Mouse (Mus musculus) kidney, adult 9 months (tissue): ENCODE results near the gene Hmgn2.

ENCODE experiments used
- DNase-seq: peaks from one replicate; pipeline ENCODE4 v3.0.0; 2022

The Hmgn2 gene

DNA sequence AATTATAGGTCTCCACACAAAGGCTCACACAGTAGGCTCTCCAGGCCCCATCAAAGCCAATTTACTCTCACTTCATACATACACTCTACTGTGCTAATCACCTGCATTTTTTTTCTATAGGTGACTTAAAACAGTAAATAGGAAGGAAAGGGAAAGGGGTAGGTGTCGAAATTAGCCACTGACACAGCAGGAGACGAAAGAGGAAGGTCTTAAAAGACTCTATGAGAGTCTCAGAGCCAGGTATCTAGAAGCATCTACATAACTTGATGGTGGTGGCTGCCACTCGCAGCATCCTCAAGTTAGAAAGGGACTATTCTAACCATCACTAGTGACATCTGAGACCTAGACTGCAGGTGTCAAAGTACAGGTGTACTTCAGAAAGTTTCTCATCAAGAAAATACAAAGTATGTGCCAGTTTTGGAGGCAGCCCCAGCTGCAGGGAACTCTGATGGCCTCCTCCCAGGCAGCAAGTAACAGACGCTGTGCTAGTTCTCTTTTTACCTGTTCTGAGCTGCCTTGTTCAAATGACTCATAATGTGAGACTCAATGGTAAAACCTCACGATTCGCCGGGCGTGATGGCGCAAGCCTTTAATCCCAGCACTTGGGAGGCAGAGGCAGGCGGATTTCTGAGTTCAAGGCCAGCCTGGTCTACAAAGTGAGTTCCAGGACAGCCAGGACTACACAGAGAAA lies 9.7 kb upstream of the Hmgn2 start:
- DNase-seq: no peak

DNA sequence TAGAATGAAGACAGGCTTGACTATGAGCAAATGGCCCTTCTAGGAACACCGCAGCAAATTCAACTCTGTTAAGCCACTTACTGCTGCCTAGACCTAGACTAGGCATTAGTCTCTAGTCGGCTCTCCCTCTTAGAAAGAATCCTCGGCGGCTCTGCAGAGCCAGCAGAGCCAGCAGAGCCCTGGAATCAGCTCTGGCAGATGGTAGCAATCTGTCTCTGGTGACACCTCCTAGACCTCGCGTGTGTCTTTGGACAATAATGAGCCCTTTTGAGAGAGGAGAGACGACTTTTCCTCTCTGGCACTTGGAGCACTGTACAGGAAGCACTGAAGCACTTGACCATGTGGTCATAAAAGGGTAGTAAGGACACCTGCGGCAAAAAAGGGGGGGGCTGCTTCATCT lies 3.3 kb upstream of the Hmgn2 start:
- no peak for DNase-seq

DNA sequence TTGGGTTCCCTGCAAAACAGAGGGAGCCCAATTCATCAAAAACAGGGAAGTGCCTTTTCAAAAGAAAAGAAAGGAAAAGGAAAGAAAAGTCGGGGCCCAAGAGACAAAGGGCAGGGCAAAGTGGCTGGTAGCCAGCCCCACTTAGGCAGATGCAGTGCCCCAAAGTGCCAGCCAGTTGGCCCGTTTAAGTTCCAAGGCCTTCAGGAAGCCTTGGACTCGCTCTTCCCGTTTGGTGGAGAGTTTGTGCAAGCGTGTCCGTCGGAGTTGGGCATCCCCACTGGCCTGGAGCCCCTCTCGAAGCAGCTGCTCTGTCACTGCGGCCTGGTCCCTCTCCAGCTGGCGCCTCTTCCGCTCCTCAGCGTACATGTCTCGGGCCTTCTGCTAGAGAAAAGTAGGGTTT lies 2.4 kb upstream of the Hmgn2 start:
- no peak for DNase-seq

DNA sequence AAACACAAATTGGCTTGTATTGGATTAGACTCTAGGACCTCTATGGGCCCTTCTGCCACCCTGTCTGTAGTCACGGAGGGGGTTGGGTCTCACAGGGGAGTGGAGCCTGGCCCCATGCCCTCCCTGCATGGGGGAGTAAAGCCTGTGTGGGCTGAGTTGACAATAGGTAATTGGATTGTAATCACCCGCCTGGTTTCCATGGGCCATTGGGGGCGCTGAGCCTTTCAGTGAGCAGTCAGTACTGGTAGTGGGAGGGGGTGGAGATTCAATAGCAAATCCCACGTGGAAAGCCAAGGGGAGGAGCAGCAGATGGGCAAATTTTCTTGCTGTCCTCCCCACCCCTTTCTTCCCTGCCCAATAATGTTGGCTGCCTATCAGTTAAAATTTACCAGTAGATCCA lies 1.7 kb upstream of the Hmgn2 start:
- no peak for DNase-seq

DNA sequence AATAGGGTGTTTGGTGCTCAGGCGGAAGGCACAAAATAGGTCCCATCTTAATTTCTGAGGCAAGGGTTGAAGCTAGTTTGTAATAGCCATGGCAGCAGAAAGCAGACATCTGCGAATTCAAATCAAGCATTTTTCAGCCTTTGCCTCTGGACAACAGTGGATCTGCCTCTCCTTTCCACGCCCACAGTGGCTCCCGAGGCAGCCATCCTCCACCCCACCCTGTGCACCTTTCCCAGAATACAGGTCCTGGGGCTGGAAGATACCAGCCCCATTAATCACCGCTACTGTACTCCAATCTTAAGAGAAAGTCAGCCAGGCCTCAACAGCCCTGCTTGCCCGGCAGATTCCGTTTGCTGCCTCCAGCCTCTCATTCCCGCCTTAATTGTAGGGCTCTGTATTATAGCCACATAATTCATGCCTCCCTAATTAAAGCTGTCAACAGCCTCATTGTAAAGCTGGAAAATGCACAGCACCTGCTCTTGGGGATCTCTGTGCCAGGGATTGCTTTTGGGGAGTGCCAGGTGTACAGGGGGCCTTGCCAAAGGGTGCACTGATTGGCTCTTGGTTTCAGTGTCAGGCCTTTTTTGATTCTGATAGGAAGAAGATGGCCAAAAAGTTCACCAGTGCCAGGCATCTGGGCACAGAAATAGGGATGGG lies 792 bp upstream of the Hmgn2 start:
- no peak for DNase-seq

- peak; percentile 94 for DNase-seq
Measured at GRCm38 (mm10) chr4:133967866-133968149, 642 bp downstream of the Hmgn2 start.

DNA sequence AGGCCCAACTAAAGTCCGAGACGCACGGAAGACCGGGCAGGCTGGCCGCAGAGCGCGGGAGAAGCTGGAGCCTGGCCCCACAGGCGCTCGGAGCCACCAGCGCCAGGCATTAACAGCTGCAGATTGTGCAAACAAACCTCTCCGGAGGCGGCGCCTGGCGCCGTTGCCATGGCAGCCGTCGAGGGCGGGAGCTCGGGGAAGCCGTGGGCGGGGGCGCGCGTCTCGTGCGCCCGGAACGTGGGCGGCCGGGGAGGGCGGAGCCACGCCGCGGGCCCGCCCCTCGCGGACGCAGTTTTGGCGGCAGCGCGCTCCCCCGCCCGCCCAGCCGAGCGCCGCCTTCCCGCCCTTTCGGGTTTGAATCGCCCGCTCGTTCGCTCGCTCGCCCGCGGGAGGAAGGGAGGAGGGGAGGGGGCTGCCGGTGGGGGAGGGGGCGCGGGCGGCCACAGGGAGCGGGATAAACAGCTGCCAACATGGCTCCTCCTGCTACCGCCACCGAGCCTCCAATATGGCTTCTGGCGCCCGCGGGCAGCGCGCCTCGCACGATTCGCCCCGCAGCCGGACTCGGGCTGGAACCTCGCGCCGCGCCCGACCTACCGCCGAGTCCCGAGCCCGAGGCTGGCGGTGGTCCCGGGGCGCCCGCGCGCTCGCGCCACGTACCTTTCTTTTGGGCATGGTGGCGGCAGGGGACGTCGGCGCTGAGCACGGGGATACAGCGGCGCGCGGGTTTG lies 1.1 kb downstream of the Hmgn2 start:
- peak; percentile 98 for DNase-seq

DNA sequence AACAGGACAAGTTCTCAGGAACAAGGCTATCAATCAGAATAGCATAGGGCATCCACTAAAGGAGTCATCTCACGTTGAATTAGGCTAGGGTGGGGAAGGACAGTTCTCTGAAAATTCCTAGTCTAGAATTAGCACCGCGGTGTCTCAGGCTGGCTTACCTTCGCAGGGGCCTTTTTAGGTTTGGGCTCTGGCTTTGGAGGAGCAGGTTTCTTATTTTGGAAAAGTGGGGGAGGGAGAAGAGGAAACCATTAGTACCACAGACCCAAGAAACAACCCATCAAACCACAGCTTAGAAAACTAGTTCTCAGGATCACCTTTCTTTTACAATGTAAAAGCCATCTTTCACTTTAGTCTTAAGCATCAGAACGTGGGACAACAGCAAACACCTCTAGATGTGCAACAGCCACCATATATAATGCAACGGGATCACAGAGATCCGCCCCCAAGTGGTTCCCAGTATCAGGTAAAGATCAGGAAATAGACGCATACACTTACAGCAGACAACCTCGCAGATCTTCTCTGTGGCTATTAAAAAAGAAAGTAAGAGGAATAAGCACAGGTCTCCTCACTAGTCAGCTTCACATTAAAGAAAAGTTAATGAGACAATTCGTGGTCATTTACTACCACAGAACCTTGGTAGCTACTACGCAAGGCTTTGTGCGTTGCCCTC lies 2.0 kb downstream of the Hmgn2 start:
- DNase-seq: no peak

DNA sequence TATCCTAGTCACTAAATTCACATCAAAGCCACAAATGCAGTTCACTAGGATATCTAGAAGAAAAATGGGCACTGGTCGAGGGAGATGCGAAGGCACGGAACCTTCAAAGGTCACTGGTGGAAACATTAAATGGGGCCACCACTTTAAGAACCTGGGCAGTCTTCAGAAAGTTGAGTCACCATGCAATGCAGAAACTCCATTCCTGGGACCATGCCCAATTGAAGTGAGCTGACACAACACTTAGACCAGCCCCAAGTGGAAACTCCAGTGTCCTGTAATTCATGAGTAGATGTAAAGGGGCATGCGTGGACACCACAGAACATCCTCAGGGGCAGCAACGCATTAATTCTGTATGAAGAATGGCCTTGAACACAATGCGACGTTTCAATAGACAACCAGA lies 5.9 kb downstream of the Hmgn2 start:
- DNase-seq: no peak

GRCm38 (mm10) chr4:133958884-133959283 lies 9.6 kb downstream of the Hmgn2 start:
- no peak for DNase-seq

GRCm38 (mm10) chr4:133956358-133956757 lies 12.1 kb downstream of the Hmgn2 start:
- DNase-seq: no peak

DNA sequence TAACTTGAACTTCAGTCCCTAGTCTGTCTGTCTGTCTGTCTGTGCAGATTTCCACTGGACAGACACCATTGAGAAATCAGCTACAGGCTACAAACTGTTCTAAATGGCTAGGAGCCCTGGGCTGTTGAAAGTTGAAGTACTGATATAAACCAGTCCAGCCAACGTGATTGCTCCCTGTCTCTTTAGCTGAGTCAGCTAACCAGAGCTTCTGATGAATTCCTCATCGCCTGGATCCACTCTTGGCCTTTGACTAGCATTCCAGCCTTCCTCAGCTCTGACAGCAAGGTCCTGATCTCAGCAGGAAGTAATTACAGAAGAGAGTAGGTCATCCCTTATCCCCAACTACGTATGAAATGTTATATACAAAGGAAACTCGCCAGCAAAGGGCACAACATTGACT lies 21.7 kb downstream of the Hmgn2 start:
- DNase-seq: peak; percentile 28

- no peak for DNase-seq
Measured at GRCm38 (mm10) chr4:133943791-133944190, 24.7 kb downstream of the Hmgn2 start.

GRCm38 (mm10) chr4:133942679-133943078 lies 25.8 kb downstream of the Hmgn2 start:
- DNase-seq: no peak

GRCm38 (mm10) chr4:133941576-133941975 lies 26.9 kb downstream of the Hmgn2 start:
- no peak for DNase-seq

GRCm38 (mm10) chr4:133940386-133941260 lies 27.8 kb downstream of the Hmgn2 start:
- DNase-seq: no peak

DNA sequence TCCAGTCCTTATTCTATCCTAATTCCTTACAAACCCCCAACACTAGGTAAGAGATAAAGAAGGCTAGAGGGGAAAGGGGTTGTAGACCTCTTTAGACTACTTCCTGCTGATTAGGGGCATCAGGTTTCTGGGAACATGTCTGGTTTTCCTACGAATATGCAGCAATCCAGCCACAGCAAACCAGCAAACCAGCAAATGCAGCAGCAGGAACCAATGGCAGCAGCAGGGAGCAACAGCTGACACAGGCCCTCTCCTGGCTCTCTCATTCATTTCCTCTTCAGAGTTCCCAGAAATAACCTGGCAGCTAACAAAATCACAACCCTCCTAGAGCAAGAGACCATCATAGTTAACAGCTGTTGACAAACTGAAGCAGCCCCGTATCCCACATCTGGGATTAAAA lies 30.4 kb downstream of the Hmgn2 start:
- DNase-seq: no peak

DNA sequence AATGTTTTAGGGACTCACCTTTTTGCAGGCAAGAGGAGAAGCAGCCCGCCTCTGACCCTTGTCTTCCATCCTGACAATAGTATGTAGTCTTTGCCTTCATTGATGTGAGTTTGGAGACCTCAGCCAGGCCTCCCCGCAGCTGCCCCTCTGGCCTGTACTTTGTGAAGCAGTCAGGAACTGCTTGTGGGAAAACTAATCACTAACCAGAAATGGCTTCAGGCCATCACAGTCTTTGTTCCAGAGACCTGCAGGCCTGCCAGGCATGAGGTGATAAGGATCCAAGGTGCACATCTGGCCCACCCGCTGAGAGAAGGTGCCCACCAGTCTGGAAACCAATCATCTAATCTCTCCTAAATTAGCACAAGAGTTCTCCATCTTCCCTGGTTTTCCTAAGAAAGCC lies 36.7 kb downstream of the Hmgn2 start:
- DNase-seq: peak; percentile 83

DNA sequence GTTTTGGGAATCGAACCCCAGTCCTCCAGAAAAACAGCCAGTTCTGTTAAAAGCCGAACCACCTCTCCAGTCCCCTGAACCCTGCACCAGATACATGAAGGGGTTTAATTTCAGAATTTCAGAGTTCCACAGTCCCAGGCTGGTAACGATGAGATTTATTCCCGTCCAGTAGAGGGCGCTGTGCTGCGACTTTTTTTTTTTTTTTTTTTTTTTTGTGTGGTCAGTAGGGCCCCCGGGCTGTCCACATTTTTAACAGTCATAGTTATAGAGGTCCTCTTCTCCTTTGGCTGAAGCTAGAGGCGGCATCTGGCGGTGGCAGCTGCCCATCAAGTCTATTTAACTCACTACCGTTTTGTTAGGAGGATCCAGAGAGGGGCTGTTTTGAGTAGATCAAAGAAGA lies 37.1 kb downstream of the Hmgn2 start:
- peak; percentile 14 for DNase-seq

GRCm38 (mm10) chr4:133929278-133929670 lies 39.2 kb downstream of the Hmgn2 start:
- peak; percentile 62 for DNase-seq

- no peak for DNase-seq
Measured at GRCm38 (mm10) chr4:133928576-133929277, 39.7 kb downstream of the Hmgn2 start.

- DNase-seq: no peak
Measured at GRCm38 (mm10) chr4:133925204-133925603, 43.2 kb downstream of the Hmgn2 start.
